In the genomic region with DNA sequence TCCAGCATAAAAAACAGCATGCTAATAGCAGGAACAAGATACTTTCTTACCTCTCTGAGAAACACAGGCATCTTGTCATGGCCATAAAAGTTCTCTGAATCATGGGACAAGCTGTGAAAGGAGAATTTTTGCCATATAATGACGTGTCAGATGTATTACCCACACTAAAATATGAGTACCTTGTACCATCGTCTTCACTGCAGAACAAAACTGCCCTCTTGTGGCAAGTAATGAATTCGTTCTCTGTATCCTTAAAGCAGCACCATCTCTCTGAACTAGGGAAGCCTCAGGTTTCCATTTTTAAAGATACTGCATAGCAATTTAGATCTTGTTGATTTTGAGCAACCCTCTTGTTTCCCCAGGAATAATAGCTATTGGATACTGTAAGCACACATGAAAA, we compare ENCODE assay signal across 7 mouse cellular contexts.
DNase-seq lines count a peak whose midpoint lies in the region; ATAC-seq and TF ChIP-seq lines count a peak whose summit lies in the region.

No protein-coding gene starts in this region.

- WGBS in neural tube, embryonic 15.5 days: 9% methylated on average over 3 of the region's 3 CpGs

- no peaks in the 10 kb centered on the region for H3K27me3 ChIP-seq in neural tube, embryonic 15.5 days (replicated peaks)

- H3K4me1 ChIP-seq in ES-E14 (ENCODE audit: control insufficient read depth in 2 of 2, insufficient read depth in 2 of 2, low read length in 2 of 2, poor library complexity in 1 of 2): no peaks in the 10 kb centered on the region
- no peaks in the 10 kb centered on the region for H3K4me1 ChIP-seq in neural tube, embryonic 15.5 days

- H3K27ac ChIP-seq in ES-E14 (ENCODE audit: insufficient read depth, low read depth, low read length, poor library complexity, severe bottlenecking): no peak overlapping the region
- H3K27ac ChIP-seq in neural tube, embryonic 15.5 days (replicated peaks): no peak overlapping the region

- H3K9ac ChIP-seq in ES-E14 (ENCODE audit: insufficient read depth, low read depth, low read length, poor library complexity, severe bottlenecking): no peak overlapping the region
- H3K9ac ChIP-seq in neural tube, embryonic 15.5 days (replicated peaks): no peak overlapping the region

- H3K9me3 ChIP-seq in ES-E14 (ENCODE audit: control insufficient read depth, insufficient read depth, low read depth, low read length): no peaks in the 10 kb centered on the region
- H3K9me3 ChIP-seq in neural tube, embryonic 15.5 days (replicated peaks): no peaks in the 10 kb centered on the region

- in situ Hi-C loops in ES-E14 (cut with MboI; ENCODE audit: low sequenced_read_pairs in 2 of 2, unreplicated experiment in 2 of 2): loop anchor here in 1 of 2 experiments (25.0 kb wide), 1 partner anchor 226 kb away; no protein-coding TSS in a partner anchor

- no peak overlapping the region for H3K4me2 ChIP-seq in neural tube, embryonic 15.5 days

- H3K4me3 ChIP-seq in ES-E14 (ENCODE audit: insufficient read depth in 1 of 2, low read depth in 1 of 2, low read length in 2 of 2, poor library complexity in 1 of 2, severe bottlenecking in 1 of 2): no peak overlapping the region
- no peak overlapping the region for H3K4me3 ChIP-seq in neural tube, embryonic 15.5 days (replicated peaks)

- DNase-seq in left cerebral cortex, adult 11 months (ENCODE audit: low spot score): peak; percentile 54
- DNase-seq in left cerebral cortex, postnatal 4 days: no peak
- DNase-seq in ES-E14 (ENCODE audit: low read depth, low spot score): peak; percentile 8
- peak; percentile 23 for DNase-seq in c-Kit-positive CD71-negative TER-119-negative erythroid progenitor cells, embryonic 14.5 days (ENCODE audit: low read depth)
- peak; percentile 66 to 67 for DNase-seq in heart, postnatal 10 days
- peak; percentile 15 to 72 for DNase-seq in layer of hippocampus, postnatal 14 days (ENCODE audit: low spot score in 2 of 2)

- intact Hi-C loops in left cerebral cortex, postnatal 4 days (cut with DNase I): loop anchor here (5.0 to 10.0 kb wide), 3 partner anchors 126 to 203 kb away; partner anchors contain the start of gene Tbl1x
- intact Hi-C loops in heart, postnatal 10 days (cut with DNase I): loop anchor here (5.0 kb wide), 4 partner anchors 84 to 326 kb away; no protein-coding TSS in a partner anchor

- peak; percentile 88 for ATAC-seq in neural tube, embryonic 15.5 days (ENCODE audit: low FRiP score)

- no peaks in the 10 kb centered on the region for H3K36me3 ChIP-seq in ES-E14 (ENCODE audit: control insufficient read depth, insufficient read depth, low read length, poor library complexity, severe bottlenecking)
- no peaks in the 10 kb centered on the region for H3K36me3 ChIP-seq in neural tube, embryonic 15.5 days

TF ChIP-seq in ES-E14, 5 proteins besides CTCF, POLR2A, EP300 and RAD21:
- TF ChIP-seq ZC3H11A (IDR thresholded peaks at IDR 0.05; ENCODE audit: borderline replicate concordance, low read depth, low read length) (peak; percentile 43; the same call in 1 of the 2 replicates), CHD2 (IDR thresholded peaks at IDR 0.05; ENCODE audit: low read depth, low read length) (no peak), MAFK (IDR thresholded peaks at IDR 0.05; ENCODE audit: insufficient read depth, low read depth, low read length) (no peak), ZNF384 (IDR thresholded peaks at IDR 0.05; ENCODE audit: low read depth, low read length) (no peak), HCFC1 (IDR thresholded peaks at IDR 0.05; ENCODE audit: borderline replicate concordance, insufficient read depth, low read length) (no peak)
